Mouse (Mus musculus): ENCODE data around the gene Usp25.
A peak's percentile ranks its signal among the peaks of the same experiment; 100 is the strongest.

GRCm38 (mm10) chr16:77013427-77014320, at the start of gene Usp25:
- no peak for TF ChIP-seq CTCF (IDR thresholded peaks at IDR 0.05; ENCODE audit: borderline replicate concordance, extremely low read depth, insufficient read depth, insufficient read length)
- peak; percentile 86 for TF ChIP-seq POLR2A (IDR thresholded peaks at IDR 0.05; ENCODE audit: borderline replicate concordance, extremely low read depth, insufficient read depth, insufficient read length, poor library complexity, severe bottlenecking)

Measured in brain, embryonic 14.5 days (tissue).